Mouse (Mus musculus) megakaryocyte, embryonic 14.5 days (primary cell): ENCODE data around the gene Hoxb1. TPM values are rescaled to one million over a fixed set of nuclear protein-coding genes. Genes with fewer than 3 reads are reported as not detected.

Experiments used
- H3K27me3 ChIP-seq: replicated peaks from 2 replicates; pipeline ENCODE3; 2012; ENCODE audit warnings: inconsistent platforms
- H3K36me3 ChIP-seq: replicated peaks from 2 replicates; pipeline ENCODE3; 2012; ENCODE audit warnings: low read length, inconsistent platforms, mixed read lengths
- H3K4me1 ChIP-seq: 2 replicates; pipeline ENCODE4 v1.6.1; 2012; ENCODE audit warnings: inconsistent platforms
- H3K4me3 ChIP-seq: replicated peaks from 2 replicates; pipeline ENCODE3; 2012; ENCODE audit warnings: moderate library complexity, mild to moderate bottlenecking, inconsistent platforms
- H3K9me3 ChIP-seq: 2 replicates; pipeline ENCODE4 v1.6.1; 2012; ENCODE audit warnings: inconsistent platforms
- FLI1 ChIP-seq: IDR thresholded peaks from 2 replicates; pipeline ENCODE4 v1.6.1; 2012; ENCODE audit warnings: low read length, inconsistent platforms, mixed read lengths
- GATA1 ChIP-seq: IDR thresholded peaks from 3 replicates; pipeline ENCODE4 v1.6.1; 2012; ENCODE audit warnings: mixed read lengths, low read length, inconsistent platforms, borderline replicate concordance
- polyA plus RNA-seq: library from polyadenylated mRNA; stranded (reverse); fragments of >175 nt; gene quantifications from 2 replicates; pipeline ENCODE4 v1.2.3, GENCODE M21; 2012; ENCODE audit warnings: low replicate concordance; ENCODE audit not compliant: insufficient read depth

Gene Hoxb1
- polyA plus RNA-seq, 1 experiment = 0.12 TPM

GRCm38 (mm10) chr11:96348988-96349387 is 16.6 kb upstream of the Hoxb1 start:
- peaks cover 10% of the 10 kb centered on the region for H3K4me1 ChIP-seq
- H3K9me3 ChIP-seq = peaks cover 4% of the 10 kb centered on the region; the same call in 1 of the 2 replicates
- TF ChIP-seq GATA1 = no peak
- TF ChIP-seq FLI1 = no peak
- no peaks in the 10 kb centered on the region for H3K36me3 ChIP-seq
- peaks cover 84% of the 10 kb centered on the region for H3K27me3 ChIP-seq
- no peak overlapping the region for H3K4me3 ChIP-seq

GRCm38 (mm10) chr11:96349491-96350340 is 15.8 kb upstream of the Hoxb1 start:
- Histone ChIP-seq H3K4me1 (peaks cover 10% of the 10 kb centered on the region), H3K27me3 (peaks cover 84% of the 10 kb centered on the region), H3K9me3 (peaks cover 4% of the 10 kb centered on the region; the same call in 1 of the 2 replicates), H3K36me3 (no peaks in the 10 kb centered on the region), H3K4me3 (no peak overlapping the region)
- no peak for TF ChIP-seq GATA1
- TF ChIP-seq FLI1 = no peak

- Histone ChIP-seq H3K36me3 (no peaks in the 10 kb centered on the region), H3K4me3 (no peak within 1 kb of the TSS), H3K4me1 (peaks cover 10% of the 10 kb centered on the region), H3K27me3 (peaks cover 84% of the 10 kb centered on the region), H3K9me3 (peaks cover 4% of the 10 kb centered on the region; the same call in 1 of the 2 replicates)
- TF ChIP-seq FLI1 = no peak
- TF ChIP-seq GATA1 = no peak
Observed at GRCm38 (mm10) chr11:96350341-96350624, 15.3 kb upstream of the Hoxb1 start, which contains the start of gene Hoxb2. Gene Hoxb2 (plus strand): TSS chr11:96350525.

DNA sequence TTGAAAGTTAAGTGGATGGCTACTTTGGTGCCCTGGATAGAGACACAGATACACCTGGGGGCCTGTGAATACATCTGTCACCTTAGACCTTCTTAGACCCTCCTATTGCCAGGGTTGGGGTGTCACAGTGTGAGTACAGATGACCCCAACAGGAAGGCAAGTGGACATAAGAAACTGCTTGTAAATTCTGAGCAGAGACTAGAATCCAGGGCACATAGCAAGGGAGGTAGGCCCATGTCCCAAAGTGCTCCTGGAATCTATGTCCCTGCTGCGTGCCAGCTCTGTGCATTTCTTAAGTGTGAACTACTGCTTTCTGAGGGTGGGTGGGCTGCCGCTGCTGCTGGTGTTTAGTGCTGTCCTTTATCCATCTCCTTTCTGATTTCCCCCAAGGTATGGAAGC is 14.8 kb upstream of the Hoxb1 start:
- Histone ChIP-seq H3K4me1 (peaks cover 10% of the 10 kb centered on the region), H3K36me3 (no peaks in the 10 kb centered on the region), H3K27me3 (peaks cover 81% of the 10 kb centered on the region), H3K4me3 (no peak overlapping the region), H3K9me3 (peaks cover 2% of the 10 kb centered on the region; the same call in 1 of the 2 replicates)
- TF ChIP-seq GATA1 (no peak), FLI1 (no peak)

DNA sequence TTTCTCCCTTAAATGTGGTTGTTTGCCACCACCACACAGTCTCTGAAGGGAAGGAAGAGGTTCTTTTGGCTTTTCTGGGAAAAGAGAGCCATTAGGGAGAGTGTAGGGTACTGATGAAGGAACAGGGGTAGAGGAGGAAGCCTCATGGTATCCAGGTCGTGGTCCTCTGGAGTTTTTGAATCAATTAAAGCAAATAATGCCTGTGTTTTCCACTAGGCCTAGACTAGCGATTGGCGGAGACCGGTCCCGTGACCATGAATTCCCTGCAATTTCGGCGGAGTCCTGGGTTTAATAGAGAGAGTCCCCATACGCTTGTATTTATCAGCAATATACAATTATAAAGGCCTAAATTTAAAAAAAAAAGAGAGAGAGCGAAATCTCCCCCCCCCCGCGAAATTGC is 14.2 kb upstream of the Hoxb1 start:
- TF ChIP-seq GATA1 = no peak
- TF ChIP-seq FLI1 = no peak
- Histone ChIP-seq H3K36me3 (no peaks in the 10 kb centered on the region), H3K27me3 (peaks cover 81% of the 10 kb centered on the region), H3K9me3 (no peaks in the 10 kb centered on the region), H3K4me3 (no peak overlapping the region), H3K4me1 (peaks cover 10% of the 10 kb centered on the region)

DNA sequence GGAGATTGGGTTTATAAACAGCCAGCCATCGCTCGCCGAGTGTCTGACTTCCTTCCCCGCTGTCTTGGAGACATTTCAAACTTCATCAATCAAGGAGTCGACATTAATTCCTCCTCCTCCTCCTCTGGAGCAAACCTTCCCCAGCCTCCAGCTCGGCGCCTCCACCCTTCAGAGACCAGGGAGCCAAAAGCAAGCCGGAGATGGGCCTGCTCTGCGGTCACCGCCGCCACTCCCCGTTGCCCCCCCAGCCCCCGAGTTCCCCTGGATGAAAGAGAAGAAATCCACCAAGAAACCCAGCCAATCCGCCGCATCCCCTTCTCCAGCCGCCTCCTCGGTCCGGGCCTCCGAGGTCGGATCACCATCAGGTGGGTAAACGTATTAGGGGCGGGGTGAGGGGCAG is 13.7 kb upstream of the Hoxb1 start:
- peak overlapping the region; percentile 3 for H3K4me3 ChIP-seq
- TF ChIP-seq GATA1 = no peak
- no peak for TF ChIP-seq FLI1
- no peaks in the 10 kb centered on the region for H3K9me3 ChIP-seq
- peaks cover 79% of the 10 kb centered on the region for H3K27me3 ChIP-seq
- no peaks in the 10 kb centered on the region for H3K36me3 ChIP-seq
- peaks cover 10% of the 10 kb centered on the region for H3K4me1 ChIP-seq

DNA sequence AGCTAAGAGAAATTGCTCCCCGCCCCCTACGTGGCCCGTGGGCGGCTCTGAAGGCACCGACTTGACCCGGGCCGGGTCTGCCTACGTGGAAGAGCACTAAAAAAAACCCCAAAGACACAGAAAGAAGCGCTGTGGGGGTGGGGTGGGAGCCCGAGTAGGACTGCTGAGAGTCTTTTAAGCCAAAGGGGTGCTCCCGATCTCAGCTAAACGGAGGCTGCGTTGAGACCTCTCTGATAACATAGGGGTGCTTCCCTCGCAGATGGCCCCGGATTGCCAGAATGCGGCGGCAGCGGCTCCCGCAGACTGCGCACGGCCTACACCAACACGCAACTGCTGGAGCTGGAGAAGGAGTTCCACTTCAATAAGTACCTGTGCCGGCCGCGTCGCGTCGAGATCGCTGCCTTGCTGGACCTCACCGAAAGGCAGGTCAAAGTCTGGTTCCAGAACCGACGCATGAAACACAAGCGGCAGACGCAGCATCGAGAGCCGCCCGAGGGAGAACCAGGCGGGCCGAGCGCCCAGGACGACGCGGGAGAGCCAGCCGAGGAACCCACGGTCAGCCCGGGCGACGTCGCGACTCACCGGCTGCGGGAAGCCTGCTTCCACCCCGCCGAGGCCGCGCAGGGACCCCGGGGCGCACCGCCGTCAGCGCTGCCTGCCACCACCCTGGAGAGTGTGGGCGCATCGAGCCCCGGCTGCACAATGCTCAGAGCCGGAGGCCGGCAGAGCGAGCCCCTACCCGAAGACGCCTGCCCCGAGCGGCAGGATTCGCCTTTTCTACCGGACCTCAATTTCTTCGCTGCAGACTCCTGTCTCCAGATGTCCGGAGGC is 12.6 kb upstream of the Hoxb1 start:
- Histone ChIP-seq H3K4me3 (peak overlapping the region; percentile 86), H3K9me3 (no peaks in the 10 kb centered on the region), H3K4me1 (peaks cover 10% of the 10 kb centered on the region), H3K27me3 (peaks cover 83% of the 10 kb centered on the region), H3K36me3 (no peaks in the 10 kb centered on the region)
- no peak for TF ChIP-seq FLI1

DNA sequence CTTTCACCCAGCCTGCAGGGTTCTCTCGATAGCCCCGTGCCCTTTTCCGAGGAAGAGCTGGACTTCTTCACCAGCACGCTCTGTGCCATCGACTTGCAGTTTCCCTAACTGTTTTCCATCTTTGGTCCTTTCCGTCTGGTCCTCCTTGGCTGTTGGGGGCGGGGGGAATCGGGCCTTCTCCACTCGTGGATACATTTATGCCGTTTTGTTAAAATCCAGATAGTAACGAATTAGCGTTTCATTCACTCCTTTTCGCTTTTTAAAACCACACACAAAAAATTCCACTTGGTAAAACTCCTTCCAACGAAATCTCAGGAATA is 12.1 kb upstream of the Hoxb1 start:
- TF ChIP-seq FLI1 (no peak), GATA1 (no peak)
- Histone ChIP-seq H3K9me3 (no peaks in the 10 kb centered on the region), H3K4me1 (peaks cover 10% of the 10 kb centered on the region), H3K4me3 (peak overlapping the region; percentile 86), H3K36me3 (no peaks in the 10 kb centered on the region), H3K27me3 (peaks cover 81% of the 10 kb centered on the region)

GRCm38 (mm10) chr11:96353939-96354338 is 11.6 kb upstream of the Hoxb1 start:
- TF ChIP-seq GATA1 (no peak), FLI1 (no peak)
- no peak overlapping the region for H3K4me3 ChIP-seq
- no peaks in the 10 kb centered on the region for H3K36me3 ChIP-seq
- H3K4me1 ChIP-seq = peaks cover 10% of the 10 kb centered on the region
- H3K9me3 ChIP-seq = no peaks in the 10 kb centered on the region
- H3K27me3 ChIP-seq = peaks cover 81% of the 10 kb centered on the region

DNA sequence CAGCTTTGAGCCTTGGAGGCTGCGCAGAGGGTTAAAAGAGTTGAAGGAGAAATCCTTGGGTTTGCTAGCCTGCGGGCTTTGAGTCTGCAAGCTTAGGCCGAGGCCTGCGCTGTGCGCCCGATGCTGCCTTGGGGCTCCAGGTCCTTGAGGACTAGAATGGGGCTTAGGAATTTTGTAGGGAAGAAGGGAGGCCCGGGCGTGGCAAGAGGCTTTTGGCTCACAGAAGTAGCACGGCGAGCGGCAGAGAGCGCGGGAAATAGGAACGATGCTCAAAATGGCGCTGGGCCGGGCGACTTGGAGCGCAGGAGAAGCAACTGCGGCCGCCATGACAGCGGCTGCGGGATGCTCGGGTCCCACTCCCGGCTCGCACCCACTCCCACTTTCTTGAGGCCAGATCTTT is 11.2 kb upstream of the Hoxb1 start:
- H3K9me3 ChIP-seq = no peaks in the 10 kb centered on the region
- H3K4me1 ChIP-seq = peaks cover 10% of the 10 kb centered on the region
- TF ChIP-seq GATA1 (no peak), FLI1 (no peak)
- no peak overlapping the region for H3K4me3 ChIP-seq
- no peaks in the 10 kb centered on the region for H3K36me3 ChIP-seq
- peaks cover 79% of the 10 kb centered on the region for H3K27me3 ChIP-seq
